Mouse (Mus musculus): ENCODE data around the gene Unc5c. TPM values are rescaled to one million over a fixed set of nuclear protein-coding genes. Genes with fewer than 3 reads are reported as not detected.
A peak's percentile ranks its signal among the peaks of the same experiment; 100 is the strongest.

Gene Unc5c
- total and polyA plus RNA-seq, 3 experiments = not detected

GRCm38 (mm10) chr3:141811348-141811747 lies 346.3 kb downstream of the Unc5c start:
- no peak overlapping the region for H3K4me3 ChIP-seq (replicated peaks in 1 of 3; ENCODE audit: low read depth in 2 of 3, low read length in 2 of 3, poor library complexity in 1 of 3)
- H3K27me3 ChIP-seq (replicated peaks) = no peaks in the 10 kb centered on the region
- no peak overlapping the region for H3K4me2 ChIP-seq (ENCODE audit: insufficient read depth, low read depth, poor library complexity, severe bottlenecking)
- DNase-seq (ENCODE audit: extremely low read depth) = peak; percentile 56
- H3K4me1 ChIP-seq (ENCODE audit: control insufficient read depth in 1 of 2, insufficient read depth in 2 of 2) = no peaks in the 10 kb centered on the region
- no peaks in the 10 kb centered on the region for H3K79me2 ChIP-seq (replicated peaks; ENCODE audit: control insufficient read depth, extremely low read depth, insufficient read depth, poor library complexity, severe bottlenecking)
- dilution Hi-C loops (cut with MboI; ENCODE audit: extremely low pct_ligation_motif_present, extremely low pct_unique_long_range_greater_than_20kb, low sequenced_read_pairs) = no loop called here
- H3K36me3 ChIP-seq (replicated peaks in 1 of 2; ENCODE audit: control insufficient read depth in 1 of 2, insufficient read depth in 1 of 2, low read length in 1 of 2) = no peaks in the 10 kb centered on the region
- H3K27ac ChIP-seq (ENCODE audit: insufficient read depth, low read depth) = no peak overlapping the region
- in situ Hi-C loops (cut with MboI; ENCODE audit: low pct_ligation_motif_present, low pct_unique_long_range_greater_than_20kb, low sequenced_read_pairs) = no loop called here
- H3K9ac ChIP-seq (ENCODE audit: insufficient read depth, low read depth) = no peak overlapping the region
- no peaks in the 10 kb centered on the region for H3K9me3 ChIP-seq (replicated peaks; ENCODE audit: low read length)
- TF ChIP-seq RCOR1 (conservative IDR thresholded peaks at IDR 0.05; ENCODE audit: low read depth, low read length) (no peak), CHD1 (IDR thresholded peaks at IDR 0.05; ENCODE audit: low read depth, low read length) (no peak)

DNA sequence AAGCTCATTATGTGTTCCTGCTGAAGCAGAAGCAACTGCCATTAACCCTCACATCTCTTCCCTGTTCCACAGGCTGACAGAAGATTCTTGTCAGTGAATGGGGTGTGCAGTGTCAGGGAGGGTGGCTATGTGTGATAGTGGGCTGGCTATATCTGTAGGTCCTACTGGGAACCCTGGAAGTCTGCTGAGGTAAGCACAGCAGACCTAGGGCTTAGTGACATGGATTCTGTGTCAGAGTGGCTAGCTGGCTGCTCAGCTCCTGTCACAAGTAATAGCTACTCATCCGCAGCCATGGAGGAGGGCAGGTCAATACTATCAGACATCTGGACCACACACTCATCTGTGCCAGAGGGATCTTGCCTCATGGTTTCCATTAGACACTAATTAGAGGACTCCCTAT lies 349.8 kb downstream of the Unc5c start:
- Histone ChIP-seq H3K4me3 (replicated peaks in 1 of 3; ENCODE audit: low read depth in 2 of 3, low read length in 2 of 3, poor library complexity in 1 of 3) (no peak overlapping the region), H3K79me2 (replicated peaks; ENCODE audit: control insufficient read depth, extremely low read depth, insufficient read depth, poor library complexity, severe bottlenecking) (no peaks in the 10 kb centered on the region), H3K9me3 (replicated peaks; ENCODE audit: low read length) (no peaks in the 10 kb centered on the region), H3K36me3 (replicated peaks in 1 of 2; ENCODE audit: control insufficient read depth in 1 of 2, insufficient read depth in 1 of 2, low read length in 1 of 2) (no peaks in the 10 kb centered on the region), H3K4me2 (ENCODE audit: insufficient read depth, low read depth, poor library complexity, severe bottlenecking) (no peak overlapping the region), H3K9ac (ENCODE audit: insufficient read depth, low read depth) (no peak overlapping the region), H3K27me3 (replicated peaks) (no peaks in the 10 kb centered on the region), H3K4me1 (ENCODE audit: control insufficient read depth in 1 of 2, insufficient read depth in 2 of 2) (no peaks in the 10 kb centered on the region), H3K27ac (ENCODE audit: insufficient read depth, low read depth) (no peak overlapping the region)
- no peak for TF ChIP-seq USF1 (IDR thresholded peaks at IDR 0.05; ENCODE audit: low read depth, low read length)
- TF ChIP-seq ZC3H11A (IDR thresholded peaks at IDR 0.05; ENCODE audit: low read depth, low read length) = no peak
- no peak for TF ChIP-seq BHLHE40 (IDR thresholded peaks at IDR 0.05; ENCODE audit: low read depth, low read length)
- TF ChIP-seq ZMIZ1 (IDR thresholded peaks at IDR 0.05; ENCODE audit: low read depth, low read length) = no peak
- TF ChIP-seq MAZ (IDR thresholded peaks at IDR 0.05; ENCODE audit: low read depth, low read length) = no peak
- no peak for TF ChIP-seq USF2 (conservative IDR thresholded peaks at IDR 0.05; ENCODE audit: low read depth, low read length)
- no peak for TF ChIP-seq E2F4 (IDR thresholded peaks at IDR 0.05; ENCODE audit: insufficient replicate concordance, low read depth, low read length)
- no peak for TF ChIP-seq TCF12 (IDR thresholded peaks at IDR 0.05; ENCODE audit: low read depth, low read length)
- TF ChIP-seq ZKSCAN1 (IDR thresholded peaks at IDR 0.05; ENCODE audit: borderline replicate concordance, low read depth, low read length) = no peak
- TF ChIP-seq GABPA (IDR thresholded peaks at IDR 0.05; ENCODE audit: insufficient replicate concordance, low read depth, low read length) = no peak
- dilution Hi-C loops (cut with MboI; ENCODE audit: extremely low pct_ligation_motif_present, extremely low pct_unique_long_range_greater_than_20kb, low sequenced_read_pairs) = no loop called here
- DNase-seq (ENCODE audit: extremely low read depth) = no peak
- in situ Hi-C loops (cut with MboI; ENCODE audit: low pct_ligation_motif_present, low pct_unique_long_range_greater_than_20kb, low sequenced_read_pairs) = no loop called here

DNA sequence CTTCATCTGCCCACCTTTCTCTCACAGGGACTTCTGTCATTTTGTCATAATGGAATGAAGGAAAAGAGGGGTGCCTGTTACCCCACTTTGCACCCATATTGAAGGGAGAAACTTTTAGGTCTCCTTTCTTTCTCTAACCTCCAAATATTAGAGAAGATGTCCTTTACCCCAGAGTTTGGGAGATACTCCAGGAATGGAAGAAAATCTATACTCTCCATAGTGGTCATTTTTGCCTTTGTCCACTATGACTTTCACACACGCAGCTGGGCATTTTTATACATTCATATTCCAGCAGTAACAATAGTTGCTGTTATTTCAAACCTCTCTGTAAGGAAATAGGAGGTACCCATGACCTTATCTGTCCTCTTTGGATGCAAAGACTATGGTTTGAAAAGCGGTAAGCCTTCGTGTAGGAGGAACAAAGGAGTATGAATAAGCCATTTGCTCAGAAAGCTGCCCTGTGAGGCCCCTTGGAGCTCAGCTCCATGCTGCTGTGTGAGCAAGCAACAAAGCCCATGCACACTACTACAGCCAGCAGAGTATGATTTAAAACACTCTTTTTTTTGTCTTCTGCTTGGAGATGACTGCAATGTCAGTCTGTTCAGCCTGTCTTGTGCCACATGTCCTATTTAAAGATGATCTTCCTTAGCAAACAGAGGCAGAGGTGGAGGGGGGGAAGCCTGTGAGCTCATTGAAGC lies 353.7 kb downstream of the Unc5c start:
- dilution Hi-C loops (cut with MboI; ENCODE audit: extremely low pct_ligation_motif_present, extremely low pct_unique_long_range_greater_than_20kb, low sequenced_read_pairs) (no loop called here), in situ Hi-C loops (cut with MboI; ENCODE audit: low pct_ligation_motif_present, low pct_unique_long_range_greater_than_20kb, low sequenced_read_pairs) (no loop called here)
- no peak overlapping the region for H3K27ac ChIP-seq (ENCODE audit: insufficient read depth, low read depth)
- TF ChIP-seq NRF1 (IDR thresholded peaks at IDR 0.05; ENCODE audit: low read depth, low read length) (no peak), EP300 (IDR thresholded peaks at IDR 0.05; ENCODE audit: low read length) (no peak), PAX5 (IDR thresholded peaks at IDR 0.05; ENCODE audit: low read length) (no peak), MAZ (IDR thresholded peaks at IDR 0.05; ENCODE audit: low read depth, low read length) (no peak), TBP (conservative IDR thresholded peaks at IDR 0.05; ENCODE audit: low read depth, low read length) (no peak), NELFE (IDR thresholded peaks at IDR 0.05; ENCODE audit: low read depth, low read length) (no peak), ZC3H11A (IDR thresholded peaks at IDR 0.05; ENCODE audit: low read depth, low read length) (no peak), CHD2 (IDR thresholded peaks at IDR 0.05; ENCODE audit: low read length) (no peak), ZNF384 (IDR thresholded peaks at IDR 0.05; ENCODE audit: low read depth, low read length) (no peak), POLR2AphosphoS2 (IDR thresholded peaks at IDR 0.05; ENCODE audit: low read depth, low read length) (no peak), USF2 (conservative IDR thresholded peaks at IDR 0.05; ENCODE audit: low read depth, low read length) (no peak), USF1 (IDR thresholded peaks at IDR 0.05; ENCODE audit: low read depth, low read length) (no peak), POLR2A (IDR thresholded peaks at IDR 0.05; ENCODE audit: low read depth, low read length) (no peak)
- no peaks in the 10 kb centered on the region for H3K4me1 ChIP-seq (ENCODE audit: control insufficient read depth in 1 of 2, insufficient read depth in 2 of 2)
- no peaks in the 10 kb centered on the region for H3K36me3 ChIP-seq (replicated peaks in 1 of 2; ENCODE audit: control insufficient read depth in 1 of 2, insufficient read depth in 1 of 2, low read length in 1 of 2)
- no peak overlapping the region for H3K4me2 ChIP-seq (ENCODE audit: insufficient read depth, low read depth, poor library complexity, severe bottlenecking)
- no peak for DNase-seq (ENCODE audit: extremely low read depth)
- no peak overlapping the region for H3K9ac ChIP-seq (ENCODE audit: insufficient read depth, low read depth)
- H3K27me3 ChIP-seq (replicated peaks) = no peaks in the 10 kb centered on the region
- H3K79me2 ChIP-seq (replicated peaks; ENCODE audit: control insufficient read depth, extremely low read depth, insufficient read depth, poor library complexity, severe bottlenecking) = no peaks in the 10 kb centered on the region
- no peaks in the 10 kb centered on the region for H3K9me3 ChIP-seq (replicated peaks; ENCODE audit: low read length)
- H3K4me3 ChIP-seq (replicated peaks in 1 of 3; ENCODE audit: low read depth in 2 of 3, low read length in 2 of 3, poor library complexity in 1 of 3) = no peak overlapping the region

Data from CH12.LX (cell line).